Mouse (Mus musculus): Measurements from ENCODE around the gene Elob.

Gene Elob

GRCm38 (mm10) chr17:23825591-23825990 lies 3.3 kb downstream of the Elob start:
- no peak for DNase-seq (ENCODE audit: inconsistent age in 2 of 2, low spot score in 1 of 2)

- DNase-seq (ENCODE audit: inconsistent age in 2 of 2, low spot score in 1 of 2): peak in 1 of 2 experiments; percentile 42
These were observed 5.3 kb downstream of the Elob start for GRCm38 (mm10) chr17:23823614-23824013.

GRCm38 (mm10) chr17:23823018-23823417 lies 5.9 kb downstream of the Elob start:
- DNase-seq (ENCODE audit: inconsistent age in 2 of 2, low spot score in 1 of 2): peak in 1 of 2 experiments; percentile 52

GRCm38 (mm10) chr17:23822094-23822493 lies 6.8 kb downstream of the Elob start:
- DNase-seq (ENCODE audit: inconsistent age in 2 of 2, low spot score in 1 of 2): no peak

- DNase-seq (ENCODE audit: inconsistent age in 2 of 2, low spot score in 1 of 2): no peak
These were observed 8.2 kb downstream of the Elob start for GRCm38 (mm10) chr17:23820731-23821130.

GRCm38 (mm10) chr17:23819235-23819634 lies 9.7 kb downstream of the Elob start:
- DNase-seq (ENCODE audit: inconsistent age in 2 of 2, low spot score in 1 of 2): peak in 1 of 2 experiments; percentile 50

GRCm38 (mm10) chr17:23818579-23818978 lies 10.4 kb downstream of the Elob start:
- DNase-seq (ENCODE audit: inconsistent age in 2 of 2, low spot score in 1 of 2): no peak

GRCm38 (mm10) chr17:23815641-23816040 lies 13.3 kb downstream of the Elob start:
- DNase-seq (ENCODE audit: inconsistent age in 2 of 2, low spot score in 1 of 2): no peak

- no peak for DNase-seq (ENCODE audit: inconsistent age in 2 of 2, low spot score in 1 of 2)
These were observed 21.0 kb downstream of the Elob start for GRCm38 (mm10) chr17:23807918-23808317.

- DNase-seq (ENCODE audit: inconsistent age in 2 of 2, low spot score in 1 of 2): peak; percentile 68 to 85
These were observed 22.1 kb downstream of the Elob start for GRCm38 (mm10) chr17:23806867-23807266.

GRCm38 (mm10) chr17:23804426-23805085 lies 24.4 kb downstream of the Elob start:
- DNase-seq (ENCODE audit: inconsistent age in 2 of 2, low spot score in 1 of 2): peak in 1 of 2 experiments; percentile 67

- DNase-seq (ENCODE audit: inconsistent age in 2 of 2, low spot score in 1 of 2): peak; percentile 85 to 92
These were observed 25.4 kb downstream of the Elob start for GRCm38 (mm10) chr17:23803366-23804041.

- DNase-seq (ENCODE audit: inconsistent age in 2 of 2, low spot score in 1 of 2): peak; percentile 99
These were observed 26.1 kb downstream of the Elob start for GRCm38 (mm10) chr17:23802746-23803365.

- DNase-seq (ENCODE audit: inconsistent age in 2 of 2, low spot score in 1 of 2): peak in 1 of 2 experiments; percentile 62
These were observed 27.3 kb downstream of the Elob start for GRCm38 (mm10) chr17:23801627-23802026.

GRCm38 (mm10) chr17:23797316-23797715 lies 31.6 kb downstream of the Elob start:
- DNase-seq (ENCODE audit: inconsistent age in 2 of 2, low spot score in 1 of 2): peak in 1 of 2 experiments; percentile 54

- no peak for DNase-seq (ENCODE audit: inconsistent age in 2 of 2, low spot score in 1 of 2)
These were observed 33.6 kb downstream of the Elob start for GRCm38 (mm10) chr17:23795323-23795722.

GRCm38 (mm10) chr17:23791079-23791357 lies 37.9 kb downstream of the Elob start:
- DNase-seq (ENCODE audit: inconsistent age in 2 of 2, low spot score in 1 of 2): no peak

- DNase-seq (ENCODE audit: inconsistent age in 2 of 2, low spot score in 1 of 2): peak; percentile 72 to 92
These were observed 38.5 kb downstream of the Elob start, which contains the start of gene Srrm2 for GRCm38 (mm10) chr17:23790269-23791078. Srrm2 (plus strand) TSS chr17:23790532.

GRCm38 (mm10) chr17:23789749-23790268 lies 39.1 kb downstream of the Elob start:
- DNase-seq (ENCODE audit: inconsistent age in 2 of 2, low spot score in 1 of 2): peak in 1 of 2 experiments; percentile 55

GRCm38 (mm10) chr17:23788973-23789372 lies 40.0 kb downstream of the Elob start:
- DNase-seq (ENCODE audit: inconsistent age in 2 of 2, low spot score in 1 of 2): no peak

GRCm38 (mm10) chr17:23786510-23786931 lies 42.4 kb downstream of the Elob start:
- DNase-seq (ENCODE audit: inconsistent age in 2 of 2, low spot score in 1 of 2): peak; percentile 50 to 76
